In the genomic region with DNA sequence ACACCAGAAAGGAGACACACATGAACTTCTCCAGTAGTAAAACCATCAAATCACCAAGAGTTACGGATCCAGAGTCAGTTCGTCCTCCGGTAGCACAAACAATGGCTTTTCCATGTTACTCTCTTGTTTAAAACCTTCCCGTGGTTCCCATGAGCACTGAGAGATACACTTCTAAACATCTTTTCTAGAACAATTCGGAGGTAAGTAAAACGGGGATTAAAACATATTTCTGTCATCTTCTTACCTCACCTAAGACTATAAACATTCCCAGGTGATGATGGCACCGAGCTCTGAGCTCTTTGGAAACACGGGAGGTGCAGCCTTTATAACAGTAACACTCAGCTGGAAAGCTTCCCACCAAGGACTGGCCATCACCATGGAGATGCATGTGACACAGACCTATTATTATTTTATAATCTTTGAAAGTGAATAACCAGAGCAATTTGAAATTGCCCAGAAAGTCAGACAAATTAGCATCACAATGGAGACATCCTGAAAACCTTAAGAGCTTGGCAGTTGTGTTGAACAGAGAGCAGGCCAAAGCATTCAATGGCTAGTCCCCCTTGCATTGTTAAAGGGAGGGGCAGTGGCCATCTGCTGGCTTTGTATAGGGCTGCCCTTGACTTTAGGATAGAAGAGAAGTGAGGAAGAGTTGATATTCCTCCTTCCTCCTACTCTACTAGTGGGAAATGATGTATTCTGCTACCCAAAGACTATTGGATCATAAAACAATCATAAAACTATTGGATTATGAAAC, we compare ENCODE assay signal across 9 mouse cellular contexts. TPM values are rescaled to one million over a fixed set of nuclear protein-coding genes. Genes with fewer than 3 reads are reported as not detected.
A peak's percentile ranks its signal among the peaks of the same experiment; 100 is the strongest.
DNase-seq lines count a peak whose midpoint lies in the region; ATAC-seq and TF ChIP-seq lines count a peak whose summit lies in the region.
"Had no signal": no experiment of that assay in that cellular context is flagged by ENCODE, and none has a peak within 500 bp of the region (broad histone marks: within the 10 kb centered on the region; RNA-seq: fewer than 3 reads in every experiment).

No protein-coding gene starts in this region.

- H3K4me3 ChIP-seq in forebrain, embryonic 12.5 days (replicated peaks) = no peak overlapping the region
- H3K4me3 ChIP-seq in hindbrain, embryonic 16.5 days (ENCODE audit: low read length) = no peak overlapping the region
- no peak overlapping the region for H3K4me3 ChIP-seq in neural tube, embryonic 12.5 days
- H3K4me3 ChIP-seq in stomach, postnatal 0 days (ENCODE audit: low read depth, low read length) = no peak overlapping the region

- no peak overlapping the region for H3K4me2 ChIP-seq in forebrain, embryonic 12.5 days
- peak overlapping the region; percentile 30; the same call in 1 of the 2 replicates for H3K4me2 ChIP-seq in hindbrain, embryonic 16.5 days (ENCODE audit: low read length)
- H3K4me2 ChIP-seq in neural tube, embryonic 12.5 days (replicated peaks) = peak overlapping the region; percentile 42
- no peak overlapping the region for H3K4me2 ChIP-seq in stomach, postnatal 0 days (replicated peaks; ENCODE audit: low read depth)
- H3K4me2 ChIP-seq: liver, embryonic 11.5 days had no signal

- TF ChIP-seq EP300 in stomach, postnatal 0 days (optimal IDR thresholded peaks at IDR 0.05) = no peak

- H3K36me3 ChIP-seq in forebrain, embryonic 12.5 days (replicated peaks) = peaks cover 34% of the 10 kb centered on the region
- H3K36me3 ChIP-seq in hindbrain, embryonic 16.5 days (ENCODE audit: control insufficient read depth, insufficient read depth, low read length) = 0 out of 2 replicates have a peak, but pooled peaks cover 6% of the 10 kb centered on the region
- peaks cover 10% of the 10 kb centered on the region; the same call in 1 of the 2 replicates for H3K36me3 ChIP-seq in neural tube, embryonic 12.5 days
- peaks cover 13% of the 10 kb centered on the region for H3K36me3 ChIP-seq in stomach, postnatal 0 days (ENCODE audit: control insufficient read depth, insufficient read depth, low read length)

- H3K27ac ChIP-seq in forebrain, embryonic 12.5 days = peak overlapping the region; percentile 82
- no peak overlapping the region for H3K27ac ChIP-seq in hindbrain, embryonic 16.5 days (ENCODE audit: low read depth, low read length)
- H3K27ac ChIP-seq in neural tube, embryonic 12.5 days = no peak overlapping the region
- no peak overlapping the region for H3K27ac ChIP-seq in stomach, postnatal 0 days (replicated peaks)

- peaks cover 30% of the 10 kb centered on the region for H3K4me1 ChIP-seq in forebrain, embryonic 12.5 days
- peaks cover 13% of the 10 kb centered on the region for H3K4me1 ChIP-seq in hindbrain, embryonic 16.5 days (ENCODE audit: control insufficient read depth, insufficient read depth, low read depth, low read length)
- peaks cover 10% of the 10 kb centered on the region for H3K4me1 ChIP-seq in neural tube, embryonic 12.5 days
- H3K4me1 ChIP-seq in stomach, postnatal 0 days (replicated peaks; ENCODE audit: control insufficient read depth, insufficient read depth) = no peaks in the 10 kb centered on the region

- no peaks in the 10 kb centered on the region for H3K9me3 ChIP-seq in forebrain, embryonic 12.5 days
- H3K9me3 ChIP-seq in hindbrain, embryonic 16.5 days (ENCODE audit: control insufficient read depth, low read length) = no peaks in the 10 kb centered on the region
- no peaks in the 10 kb centered on the region for H3K9me3 ChIP-seq in neural tube, embryonic 12.5 days
- H3K9me3 ChIP-seq in stomach, postnatal 0 days (ENCODE audit: control insufficient read depth, low read length) = no peaks in the 10 kb centered on the region

- no peak for TF ChIP-seq CTCF in stomach, postnatal 0 days (IDR thresholded peaks at IDR 0.05; ENCODE audit: low read depth)

- ATAC-seq in forebrain, embryonic 12.5 days (ENCODE audit: low FRiP score) = peak; percentile 21; the same call in 1 of the 2 replicates
- no peak for ATAC-seq in hindbrain, embryonic 16.5 days
- peak; percentile 38; the same call in 1 of the 2 replicates for ATAC-seq in neural tube, embryonic 12.5 days (ENCODE audit: low FRiP score, low read depth)
- ATAC-seq in stomach, postnatal 0 days (ENCODE audit: low FRiP score, low TSS enrichment) = no peak

- 72% methylated on average over 8 of the region's 8 CpGs for WGBS in forebrain, embryonic 12.5 days
- WGBS in hindbrain, embryonic 16.5 days = 56% methylated on average over 8 of the region's 8 CpGs
- 53% methylated on average over 8 of the region's 8 CpGs for WGBS in neural tube, embryonic 12.5 days
- 74% methylated on average over 8 of the region's 8 CpGs for WGBS in stomach, postnatal 0 days

- peak; percentile 49 for DNase-seq in embryo, embryonic 10.5 days (ENCODE audit: low spot score)
- no peak for DNase-seq in embryo, embryonic 9.5 days (ENCODE audit: extremely low spot score)
- DNase-seq in urinary bladder, adult 18-20 months (ENCODE audit: low spot score in 2 of 2) = no peak
- DNase-seq in spleen, postnatal 4 days (ENCODE audit: low spot score in 2 of 2) = no peak
- no peak for DNase-seq in stomach, postnatal 0 days (ENCODE audit: low spot score)

- no peak overlapping the region for H3K9ac ChIP-seq in forebrain, embryonic 12.5 days
- no peak overlapping the region for H3K9ac ChIP-seq in hindbrain, embryonic 16.5 days (ENCODE audit: low read depth, low read length)
- H3K9ac ChIP-seq in neural tube, embryonic 12.5 days = no peak overlapping the region
- H3K9ac ChIP-seq in stomach, postnatal 0 days (ENCODE audit: low read length) = no peak overlapping the region

- H3K27me3 ChIP-seq in forebrain, embryonic 12.5 days = no peaks in the 10 kb centered on the region
- H3K27me3 ChIP-seq in hindbrain, embryonic 16.5 days (replicated peaks; ENCODE audit: control insufficient read depth, insufficient read depth, low read length) = no peaks in the 10 kb centered on the region
- no peaks in the 10 kb centered on the region for H3K27me3 ChIP-seq in neural tube, embryonic 12.5 days (replicated peaks)
- no peaks in the 10 kb centered on the region for H3K27me3 ChIP-seq in stomach, postnatal 0 days (ENCODE audit: control insufficient read depth, insufficient read depth, low read length)

RNA-seq across cellular contexts. Expression of gene Cbr4, which starts 29.4 kb away (rescaled TPM):
- polyA plus RNA-seq in forebrain, embryonic 12.5 days (2016; fragmentation: Nextera tagmentation; extraction: Ambion mirVana) = 25.1 and 26.8 TPM in 2 replicates
- polyA plus RNA-seq in hindbrain, embryonic 16.5 days (2015; fragmentation: Nextera tagmentation; extraction: Ambion mirVana) = 19.7 and 21.1 TPM in 2 replicates
- polyA plus RNA-seq in neural tube, embryonic 12.5 days (2016; fragmentation: Nextera tagmentation; extraction: Ambion mirVana) = 22.2 and 28.8 TPM in 2 replicates
- 42.7 and 47.0 TPM in 2 replicates for polyA plus RNA-seq in stomach, postnatal 0 days (2015; fragmentation: Nextera tagmentation; extraction: Ambion mirVana)

Comparison
In these comparisons a context has a peak if more than half of its experiments do, and no peak if none do; other contexts are left out.
1. ATAC-seq: peak in forebrain, embryonic 12.5 days (single experiment) and neural tube, embryonic 12.5 days (single experiment); none in hindbrain, embryonic 16.5 days (single experiment) and stomach, postnatal 0 days (single experiment).
2. H3K4me2 ChIP-seq: peak in hindbrain, embryonic 16.5 days (single experiment) and neural tube, embryonic 12.5 days (single experiment); none in forebrain, embryonic 12.5 days (single experiment) and stomach, postnatal 0 days (single experiment).